Mouse (Mus musculus) CH12.LX (cell line): Measurements from ENCODE around the gene Wwp2. TPM values are rescaled to one million over a fixed set of nuclear protein-coding genes. Genes with fewer than 3 reads are reported as not detected.

Experiments
- DNase-seq: peaks from one replicate; pipeline ENCODE4 v3.0.0-alpha.2; 2013; ENCODE audit errors: extremely low read depth
- H3K27ac ChIP-seq: 2 replicates; pipeline ENCODE4 v1.5.1; 2012; ENCODE audit warnings: low read depth, mild to moderate bottlenecking, control low read depth, moderate library complexity; ENCODE audit not compliant: insufficient read depth
- H3K27me3 ChIP-seq: replicated peaks from 2 replicates; pipeline ENCODE3; 2012; ENCODE audit warnings: inconsistent platforms
- H3K36me3 ChIP-seq, 2 experiments: replicated peaks in 1 of 2; 2 replicates each; pipeline versions ENCODE3 to v1.6.1; 2012; ENCODE audit warnings: inconsistent platforms in 1 of 2, low read length in 1 of 2, mild to moderate bottlenecking in 1 of 2, mixed read lengths in 1 of 2, moderate library complexity in 1 of 2; ENCODE audit not compliant: control insufficient read depth in 1 of 2, insufficient read depth in 1 of 2
- H3K4me1 ChIP-seq, 2 experiments: 2 replicates each; pipeline ENCODE4 v1.6.1; 2012; ENCODE audit warnings: inconsistent platforms in 1 of 2, moderate library complexity in 1 of 2; ENCODE audit not compliant: insufficient read depth in 2 of 2, control insufficient read depth in 1 of 2
- H3K4me2 ChIP-seq: 2 replicates; pipeline ENCODE4 v1.6.1; 2012; ENCODE audit warnings: low read depth, mild to moderate bottlenecking, control low read depth; ENCODE audit not compliant: poor library complexity, insufficient read depth, severe bottlenecking
- H3K4me3 ChIP-seq, 3 experiments: fragments of 150-350 bp in 1 of 3; sonication (generic) in 1 of 3; replicated peaks in 1 of 3; 2 replicates each; pipeline versions ENCODE3 to v1.5.1; 2011 to 2012; ENCODE audit warnings: low read depth in 2 of 3, low read length in 2 of 3, mild to moderate bottlenecking in 2 of 3, moderate library complexity in 2 of 3, control low read depth in 1 of 3, improper control_type of control experiment in 1 of 3, inconsistent platforms in 1 of 3, mixed read lengths in 1 of 3; ENCODE audit not compliant: poor library complexity in 1 of 3
- H3K79me2 ChIP-seq: replicated peaks from 2 replicates; pipeline ENCODE4 v1.6.1; 2012; ENCODE audit warnings: mild to moderate bottlenecking, moderate library complexity; ENCODE audit not compliant: control insufficient read depth, poor library complexity, insufficient read depth, severe bottlenecking; ENCODE audit errors: extremely low read depth
- H3K9ac ChIP-seq: 2 replicates; pipeline ENCODE4 v1.6.1; 2012; ENCODE audit warnings: low read depth, mild to moderate bottlenecking, control low read depth, moderate library complexity; ENCODE audit not compliant: insufficient read depth
- H3K9me3 ChIP-seq: replicated peaks from 2 replicates; pipeline ENCODE3; 2012; ENCODE audit warnings: low read length, inconsistent platforms, mixed read lengths
- BHLHE40 ChIP-seq: IDR thresholded peaks from 2 replicates; pipeline ENCODE4 v1.6.1; 2011; ENCODE audit warnings: mild to moderate bottlenecking, low read depth, low read length, improper control_type of control experiment
- CTCF ChIP-seq, 2 experiments: IDR thresholded peaks in 1 of 2; conservative IDR thresholded peaks in 1 of 2; 2 replicates each; pipeline ENCODE4 v1.5.1; 2011 to 2012; ENCODE audit warnings: low read depth in 2 of 2, low read length in 2 of 2, improper control_type of control experiment in 1 of 2, inconsistent platforms in 1 of 2, mild to moderate bottlenecking in 1 of 2, moderate library complexity in 1 of 2
- ELF1 ChIP-seq: IDR thresholded peaks from 2 replicates; pipeline ENCODE4 v1.6.1; 2014; ENCODE audit warnings: low read depth, mild to moderate bottlenecking, inconsistent platforms, low read length, improper control_type of control experiment
- EP300 ChIP-seq: IDR thresholded peaks from 2 replicates; pipeline ENCODE4 v1.6.1; 2011; ENCODE audit warnings: low read length, improper control_type of control experiment
- ETS1 ChIP-seq: conservative IDR thresholded peaks from 2 replicates; pipeline ENCODE4 v1.6.1; 2012; ENCODE audit warnings: low read depth, mild to moderate bottlenecking, inconsistent platforms, low read length, improper control_type of control experiment, moderate library complexity
- GABPA ChIP-seq: IDR thresholded peaks from 2 replicates; pipeline ENCODE4 v1.6.1; 2012; ENCODE audit warnings: low read depth, low read length, improper control_type of control experiment, inconsistent platforms; ENCODE audit not compliant: insufficient replicate concordance
- HCFC1 ChIP-seq: IDR thresholded peaks from 2 replicates; pipeline ENCODE4 v1.6.1; 2012; ENCODE audit warnings: low read depth, mild to moderate bottlenecking, inconsistent platforms, low read length, improper control_type of control experiment
- IRF4 ChIP-seq: IDR thresholded peaks from 2 replicates; pipeline ENCODE4 v1.6.1; 2014; ENCODE audit warnings: low read depth, mild to moderate bottlenecking, inconsistent platforms, low read length, improper control_type of control experiment
- JUN ChIP-seq: IDR thresholded peaks from 2 replicates; pipeline ENCODE4 v1.6.1; 2011; ENCODE audit warnings: low read depth, mild to moderate bottlenecking, low read length, improper control_type of control experiment, moderate library complexity; ENCODE audit not compliant: insufficient read depth
- KAT2A ChIP-seq: IDR thresholded peaks from 2 replicates; pipeline ENCODE4 v1.6.1; 2012; ENCODE audit warnings: low read length, improper control_type of control experiment, inconsistent platforms; ENCODE audit not compliant: insufficient replicate concordance
- MAFK ChIP-seq: IDR thresholded peaks from 2 replicates; pipeline ENCODE4 v1.6.1; 2011; ENCODE audit warnings: low read length, improper control_type of control experiment; ENCODE audit not compliant: insufficient replicate concordance
- MAX ChIP-seq: IDR thresholded peaks from 2 replicates; pipeline ENCODE4 v1.6.1; 2011; ENCODE audit warnings: low read length, improper control_type of control experiment
- MEF2A ChIP-seq: IDR thresholded peaks from 2 replicates; pipeline ENCODE4 v1.6.1; 2014; ENCODE audit warnings: low read depth, mild to moderate bottlenecking, inconsistent platforms, low read length, improper control_type of control experiment, borderline replicate concordance
- MYC ChIP-seq: IDR thresholded peaks from 2 replicates; pipeline ENCODE4 v1.6.1; 2011; ENCODE audit warnings: low read depth, mild to moderate bottlenecking, improper control_type of control experiment, low read length
- NRF1 ChIP-seq: IDR thresholded peaks from 2 replicates; pipeline ENCODE4 v1.6.1; 2014; ENCODE audit warnings: low read depth, mild to moderate bottlenecking, inconsistent platforms, low read length, improper control_type of control experiment, moderate library complexity
- PAX5 ChIP-seq: IDR thresholded peaks from 2 replicates; pipeline ENCODE4 v1.6.1; 2012; ENCODE audit warnings: low read length, inconsistent platforms, mixed read lengths
- POLR2A ChIP-seq: IDR thresholded peaks from 2 replicates; pipeline ENCODE4 v1.6.1; 2011; ENCODE audit warnings: low read depth, mild to moderate bottlenecking, improper control_type of control experiment, low read length
- RCOR1 ChIP-seq: conservative IDR thresholded peaks from 2 replicates; pipeline ENCODE4 v1.6.1; 2012; ENCODE audit warnings: low read depth, mild to moderate bottlenecking, inconsistent platforms, low read length, improper control_type of control experiment
- TBP ChIP-seq: conservative IDR thresholded peaks from 2 replicates; pipeline ENCODE4 v1.6.1; 2011; ENCODE audit warnings: low read depth, low read length, improper control_type of control experiment
- TCF12 ChIP-seq: IDR thresholded peaks from 2 replicates; pipeline ENCODE4 v1.6.1; 2014; ENCODE audit warnings: low read depth, mild to moderate bottlenecking, inconsistent platforms, low read length, improper control_type of control experiment
- UBTF ChIP-seq: IDR thresholded peaks from 2 replicates; pipeline ENCODE4 v1.6.1; 2012; ENCODE audit warnings: low read depth, mild to moderate bottlenecking, inconsistent platforms, low read length, improper control_type of control experiment, moderate library complexity
- USF1 ChIP-seq: IDR thresholded peaks from 2 replicates; pipeline ENCODE4 v1.6.1; 2014; ENCODE audit warnings: low read depth, mild to moderate bottlenecking, inconsistent platforms, low read length, improper control_type of control experiment
- ZNF384 ChIP-seq: IDR thresholded peaks from 2 replicates; pipeline ENCODE4 v1.6.1; 2012; ENCODE audit warnings: low read depth, low read length, improper control_type of control experiment, inconsistent platforms
- dilution Hi-C: fragments of 300-500 bp; cut with MboI; formaldehyde crosslinking; loops from 2 replicates; pipeline ENCODE4 v1.14.3; 2020; ENCODE audit warnings: low sequenced_read_pairs; ENCODE audit not compliant: extremely low pct_unique_long_range_greater_than_20kb, extremely low pct_ligation_motif_present
- in situ Hi-C: fragments of 300-500 bp; cut with MboI; formaldehyde crosslinking; loops from 3 replicates; pipeline ENCODE4 v1.14.3; 2019; ENCODE audit warnings: low sequenced_read_pairs, low pct_ligation_motif_present, low pct_unique_long_range_greater_than_20kb, mixed read lengths
- polyA plus RNA-seq: library from polyadenylated mRNA; unstranded; fragments of >175 nt; gene quantifications from 2 replicates; pipeline ENCODE4 v1.2.1, GENCODE M21; 2012; ENCODE audit warnings: low read depth; ENCODE audit not compliant: insufficient read length
- total RNA-seq, 2 experiments: library from RNA; depleted of rRNA; stranded (reverse); fragments of 300-350 nt in 1 of 2; fragments of >200 nt in 1 of 2; gene quantifications; 2 replicates each; pipeline ENCODE4 v1.2.3; 2012 to 2014

Wwp2 gene
- total and polyA plus RNA-seq, 3 experiments = 13.5 to 30.3 (median 20.7) TPM

DNA sequence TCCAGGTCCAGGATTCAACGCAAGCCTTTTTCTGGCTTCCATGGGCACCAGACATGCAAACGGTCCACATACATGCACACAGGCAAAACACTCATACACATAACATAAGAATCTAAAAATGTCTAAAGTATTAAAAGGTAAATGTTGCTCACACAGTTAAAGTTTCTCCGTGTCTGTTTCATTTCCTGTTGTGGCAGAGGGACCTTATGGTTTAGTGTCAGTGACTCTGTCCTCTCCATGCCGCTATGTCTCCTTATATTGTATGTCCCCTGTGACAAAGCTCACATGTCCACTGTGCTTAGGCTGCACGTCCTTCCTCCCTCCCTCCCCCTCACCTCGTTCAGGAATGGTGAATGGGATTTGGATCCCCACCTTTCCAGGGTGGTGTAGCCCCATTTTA is 13.5 kb downstream of the Wwp2 start:
- dilution Hi-C loops = no loop called here
- Histone ChIP-seq H3K36me3 (peaks cover 11 to 39% of the 10 kb centered on the region in 2 experiments), H3K4me3 (no peak overlapping the region)

DNA sequence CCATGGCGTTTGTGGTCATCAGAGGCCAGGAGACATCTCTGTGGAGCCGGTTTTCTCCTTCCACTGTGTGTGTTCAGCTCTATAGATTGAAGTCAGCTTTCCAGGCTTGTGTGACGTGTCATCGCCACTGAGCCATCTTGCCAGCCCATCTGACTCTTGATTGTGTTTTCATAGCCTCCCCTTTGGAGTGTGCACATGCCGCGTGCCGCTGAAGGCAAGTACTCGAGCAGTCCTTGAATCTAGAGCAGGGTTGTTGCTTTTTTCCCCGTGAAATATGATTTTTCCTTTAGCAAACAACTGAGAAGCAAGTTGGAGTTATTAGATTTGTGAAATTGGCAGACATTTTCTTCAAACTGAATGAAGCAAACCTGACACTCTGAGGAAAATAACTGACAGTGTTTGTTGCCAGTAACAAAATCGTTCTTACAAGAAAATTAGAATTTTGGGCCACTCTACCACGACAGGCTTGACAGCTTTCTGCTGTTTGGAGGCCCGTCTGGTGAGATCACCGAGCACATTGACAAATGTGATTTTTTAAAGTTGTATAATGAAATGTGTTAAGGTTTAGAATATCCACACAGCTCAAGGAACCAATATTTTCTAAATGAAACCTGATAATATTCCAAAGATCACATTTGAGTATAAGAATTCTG is 15.4 kb downstream of the Wwp2 start:
- TF ChIP-seq BHLHE40 = no peak
- no peak for TF ChIP-seq TCF12
- no peak for TF ChIP-seq EP300
- TF ChIP-seq KAT2A = no peak
- no peak for TF ChIP-seq JUN
- TF ChIP-seq ELF1 = no peak
- TF ChIP-seq PAX5 = no peak
- peaks cover 11 to 44% of the 10 kb centered on the region in 2 experiments for H3K36me3 ChIP-seq
- in situ Hi-C loops = no loop called here
- peaks cover 0 to 14% of the 10 kb centered on the region in 2 experiments; a peak in 1 of 4 replicates for H3K4me1 ChIP-seq
- no peak overlapping the region for H3K9ac ChIP-seq
- no peaks in the 10 kb centered on the region for H3K79me2 ChIP-seq
- no peaks in the 10 kb centered on the region for H3K27me3 ChIP-seq
- DNase-seq = no peak
- dilution Hi-C loops = no loop called here
- H3K9me3 ChIP-seq = no peaks in the 10 kb centered on the region
- no peak overlapping the region for H3K4me2 ChIP-seq
- no peak overlapping the region for H3K27ac ChIP-seq
- H3K4me3 ChIP-seq = no peak overlapping the region

More for the DNA sequence above, 13.5 kb downstream of the Wwp2 start:
- H3K4me1 ChIP-seq = peaks cover 0 to 9% of the 10 kb centered on the region in 2 experiments; a peak in 1 of 4 replicates
- in situ Hi-C loops = loop anchor here (10.0 kb wide), 1 partner anchor 45 kb away; no protein-coding TSS in a partner anchor
- H3K9ac ChIP-seq = no peak overlapping the region
- H3K79me2 ChIP-seq = no peaks in the 10 kb centered on the region
- H3K27ac ChIP-seq = no peak overlapping the region
- H3K9me3 ChIP-seq = no peaks in the 10 kb centered on the region
- H3K4me2 ChIP-seq = no peak overlapping the region
- DNase-seq = no peak
- no peaks in the 10 kb centered on the region for H3K27me3 ChIP-seq
- TF ChIP-seq MEF2A (no peak), MAX (no peak), HCFC1 (no peak), MYC (no peak), PAX5 (no peak), CTCF (conservative IDR thresholded peaks at IDR 0.05 in 1 of 2, IDR thresholded peaks at IDR 0.05 in 1 of 2; ENCODE audit: low read depth in 2 of 2, low read length in 2 of 2) (no peak), UBTF (no peak), ETS1 (no peak), MAFK (no peak), TBP (no peak), ZNF384 (no peak), KAT2A (no peak), POLR2A (no peak), RCOR1 (no peak), USF1 (no peak), NRF1 (no peak), GABPA (no peak), IRF4 (no peak)
- TF ChIP-seq, all 38 proteins: peak for 0
